Mouse (Mus musculus) MEL (cell line): Measurements from ENCODE around the gene Tmppe. TPM values are rescaled to one million over a fixed set of nuclear protein-coding genes. Genes with fewer than 3 reads are reported as not detected.

Source experiments
- DNase-seq: peaks from one replicate; pipeline ENCODE4 v3.0.0; 2011; ENCODE audit warnings: low read depth, low spot score
- H3K27ac ChIP-seq: 2 replicates; pipeline ENCODE4 v1.5.1; 2012; ENCODE audit warnings: low read depth, mild to moderate bottlenecking, control low read depth, low read length, moderate library complexity; ENCODE audit not compliant: control insufficient read depth
- H3K27me3 ChIP-seq, 2 experiments: fragments of 150-350 bp in 1 of 2; sonication (generic) in 1 of 2; 2 replicates each; pipeline ENCODE4 v1.6.1; 2012; ENCODE audit warnings: low read length in 2 of 2, mild to moderate bottlenecking in 2 of 2, improper control_type of control experiment in 1 of 2, moderate library complexity in 1 of 2; ENCODE audit not compliant: insufficient read depth in 2 of 2, control insufficient read depth in 1 of 2
- H3K36me3 ChIP-seq, 2 experiments: 2 replicates each; pipeline ENCODE4 v1.6.1; 2012 to 2014; ENCODE audit warnings: low read length in 2 of 2, improper control_type of control experiment in 1 of 2, inconsistent platforms in 1 of 2, mild to moderate bottlenecking in 1 of 2; ENCODE audit not compliant: insufficient read depth in 2 of 2, control insufficient read depth in 1 of 2
- H3K4me1 ChIP-seq, 2 experiments: fragments of 150-350 bp in 1 of 2; sonication (generic) in 1 of 2; 2 replicates each; pipeline ENCODE4 v1.6.1; 2012; ENCODE audit warnings: low read length in 2 of 2, improper control_type of control experiment in 1 of 2, mild to moderate bottlenecking in 1 of 2; ENCODE audit not compliant: insufficient read depth in 2 of 2, control insufficient read depth in 1 of 2
- H3K4me3 ChIP-seq, 2 experiments: fragments of 150-350 bp in 1 of 2; sonication (generic) in 1 of 2; 2 replicates each; pipeline ENCODE4 v1.5.1; 2012; ENCODE audit warnings: low read depth in 2 of 2, low read length in 2 of 2, mild to moderate bottlenecking in 2 of 2, moderate library complexity in 2 of 2, control low read depth in 1 of 2, improper control_type of control experiment in 1 of 2; ENCODE audit not compliant: control insufficient read depth in 1 of 2, insufficient read depth in 1 of 2
- H3K79me2 ChIP-seq: 2 replicates; pipeline ENCODE4 v1.6.1; 2012; ENCODE audit warnings: mild to moderate bottlenecking, low read length, moderate library complexity; ENCODE audit not compliant: control insufficient read depth, poor library complexity, insufficient read depth
- H3K9ac ChIP-seq: 2 replicates; pipeline ENCODE4 v1.6.1; 2012; ENCODE audit warnings: low read depth, mild to moderate bottlenecking, control low read depth, low read length, moderate library complexity; ENCODE audit not compliant: control insufficient read depth, poor library complexity, severe bottlenecking
- H3K9me3 ChIP-seq: fragments of 150-350 bp; sonication (generic); replicated peaks from 2 replicates; pipeline ENCODE4 v1.6.1; 2012; ENCODE audit warnings: mild to moderate bottlenecking, low read length, improper control_type of control experiment, moderate library complexity; ENCODE audit not compliant: insufficient read depth
- CHD2 ChIP-seq: IDR thresholded peaks from 2 replicates; pipeline ENCODE4 v1.6.1; 2011; ENCODE audit warnings: low read length, improper control_type of control experiment
- CTCF ChIP-seq, 3 experiments: IDR thresholded peaks in 2 of 3; conservative IDR thresholded peaks in 1 of 3; 2 replicates each; pipeline ENCODE4 v1.5.1; 2011 to 2012; ENCODE audit warnings: low read length in 3 of 3, low read depth in 2 of 3, mild to moderate bottlenecking in 2 of 3, improper control_type of control experiment in 1 of 3, inconsistent platforms in 1 of 3, mixed read lengths in 1 of 3, moderate library complexity in 1 of 3; ENCODE audit not compliant: control insufficient read depth in 1 of 3, insufficient read depth in 1 of 3, poor library complexity in 1 of 3, severe bottlenecking in 1 of 3
- POLR2AphosphoS5 ChIP-seq: IDR thresholded peaks from 2 replicates; pipeline ENCODE4 v1.6.1; 2012; ENCODE audit warnings: low read depth, borderline replicate concordance, mild to moderate bottlenecking, inconsistent platforms, low read length, moderate library complexity, mixed read lengths
- UBTF ChIP-seq: IDR thresholded peaks from 2 replicates; pipeline ENCODE4 v1.6.1; 2012; ENCODE audit warnings: low read depth, mild to moderate bottlenecking, inconsistent platforms, low read length, improper control_type of control experiment, moderate library complexity, borderline replicate concordance; ENCODE audit not compliant: insufficient read depth
- polyA plus RNA-seq, 2 experiments: library from polyadenylated mRNA; stranded (reverse) in 1 of 2; unstranded in 1 of 2; fragments of >175 nt in 1 of 2; fragments of >200 nt in 1 of 2; gene quantifications; 2 replicates each; pipeline versions ENCODE4 v1.2.1 to v1.2.4; 2012; ENCODE audit warnings: low replicate concordance in 2 of 2, low read depth in 1 of 2; ENCODE audit not compliant: insufficient read length in 2 of 2, insufficient read depth in 1 of 2, missing spikeins in 1 of 2
- total RNA-seq: library from RNA; depleted of rRNA; stranded (reverse); fragments of 300-350 nt; gene quantifications from 2 replicates; pipeline ENCODE4 v1.2.3, GENCODE M21; 2012; rRNA removed

Tmppe gene
- total and polyA plus RNA-seq, 3 experiments, result 7.5 to 9.2 TPM; not detected in 1

GRCm38 (mm10) chr9:114455420-114455819 is 54.5 kb downstream of the Tmppe start:
- no peaks in the 10 kb centered on the region for H3K36me3 ChIP-seq
- no peak overlapping the region for H3K27ac ChIP-seq
- no peaks in the 10 kb centered on the region for H3K4me1 ChIP-seq
- no peaks in the 10 kb centered on the region for H3K27me3 ChIP-seq
- no peaks in the 10 kb centered on the region for H3K9me3 ChIP-seq
- no peaks in the 10 kb centered on the region for H3K79me2 ChIP-seq
- DNase-seq, result no peak
- TF ChIP-seq CTCF (IDR thresholded peaks at IDR 0.05 in 2 of 3, conservative IDR thresholded peaks at IDR 0.05 in 1 of 3; ENCODE audit: control insufficient read depth in 1 of 3, insufficient read depth in 1 of 3, low read depth in 2 of 3, low read length in 3 of 3, poor library complexity in 1 of 3, severe bottlenecking in 1 of 3) (no peak), CHD2 (no peak), POLR2AphosphoS5 (no peak), UBTF (no peak)
- H3K9ac ChIP-seq, result no peak overlapping the region
- H3K4me3 ChIP-seq, result no peak overlapping the region

Other genes starting within 250 kb of the Tmppe start
- not detected in 2 replicates for gene Bcl2a1c, start 71.0 kb upstream of the Tmppe start, total RNA-seq
- not detected for gene Bcl2a1c, start 71.0 kb upstream of the Tmppe start, polyA plus RNA-seq
- gene Crtap, start 10.4 kb upstream of the Tmppe start, total RNA-seq, result 17.3 and 21.5 TPM in 2 replicates
- 10 to 100 TPM in 1 of 2 experiments, not detected in 1; 62.2 TPM for gene Crtap, start 10.4 kb upstream of the Tmppe start, polyA plus RNA-seq
- gene Glb1, start within 50 bp of the Tmppe start, total RNA-seq, result 7.0 and 8.1 TPM in 2 replicates
- 10 to 100 TPM in 1 of 2 experiments, not detected in 1; 15.7 TPM for gene Glb1, start within 50 bp of the Tmppe start, polyA plus RNA-seq
- gene Ccr4, start 103.8 kb downstream of the Tmppe start, total RNA-seq, result not detected in 2 replicates
- under 1 TPM in 1 of 2 experiments, not detected in 1; 0.15 TPM for gene Ccr4, start 103.8 kb downstream of the Tmppe start, polyA plus RNA-seq
- not detected in 2 replicates for gene C130032M10Rik, start 114.6 kb downstream of the Tmppe start, total RNA-seq
- not detected for gene C130032M10Rik, start 114.6 kb downstream of the Tmppe start, polyA plus RNA-seq
- gene Trim71, start 163.3 kb downstream of the Tmppe start, total RNA-seq, result not detected in 2 replicates
- not detected for gene Trim71, start 163.3 kb downstream of the Tmppe start, polyA plus RNA-seq
- 42.4 and 43.3 TPM in 2 replicates for gene Cnot10, start 239.1 kb downstream of the Tmppe start, total RNA-seq
- gene Cnot10, start 239.1 kb downstream of the Tmppe start, polyA plus RNA-seq, result 100 to 1,000 TPM in 1 of 2 experiments, 10 to 100 TPM in 1; 46.9 to 143 TPM